Mouse (Mus musculus): Measurements from ENCODE around the gene Srp9.

DNA sequence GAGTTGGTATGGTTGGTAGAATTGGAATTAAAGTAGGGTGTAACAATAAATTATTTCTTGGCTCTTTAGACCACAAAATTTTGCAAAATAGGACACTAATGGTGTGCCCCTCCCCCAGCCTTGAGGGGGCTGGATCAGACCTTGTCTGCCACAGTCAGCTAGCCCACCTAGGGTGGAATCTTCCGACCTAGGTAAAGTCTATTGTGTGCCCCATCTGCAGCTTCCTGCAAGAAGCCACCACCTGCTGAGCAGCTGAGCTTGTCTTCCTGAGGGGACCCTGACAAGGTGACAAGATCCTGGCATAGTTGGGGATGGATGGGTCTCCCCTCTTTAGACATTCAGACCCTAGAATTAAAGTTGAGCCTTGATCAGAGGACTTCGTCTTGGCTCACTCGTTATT, 35.0 kb downstream of the Srp9 start:
- TF ChIP-seq ZC3H11A (IDR thresholded peaks at IDR 0.05; ENCODE audit: borderline replicate concordance, low read depth, low read length) (no peak), MAFK (IDR thresholded peaks at IDR 0.05; ENCODE audit: insufficient read depth, low read depth, low read length) (no peak), ZNF384 (IDR thresholded peaks at IDR 0.05; ENCODE audit: low read depth, low read length) (no peak)
